Mouse (Mus musculus) forebrain, embryonic 10.5 days (tissue): ENCODE measurements around the gene Trcg1. TPM values are rescaled to one million over a fixed set of nuclear protein-coding genes. Genes with fewer than 3 reads are reported as not detected.

ENCODE experiments used
- DNase-seq: peaks from one replicate; pipeline ENCODE4 v3.0.0-alpha.2; 2017; ENCODE audit warnings: low spot score; ENCODE audit errors: extremely low spot score
- H3K27ac ChIP-seq: fragments of 300-500 bp; sonication (generic); 2 replicates; pipeline ENCODE4 v1.5.1; 2016; ENCODE audit warnings: mild to moderate bottlenecking
- H3K27me3 ChIP-seq: fragments of 300-500 bp; sonication (generic); 2 replicates; pipeline ENCODE4 v1.6.1; 2016; ENCODE audit warnings: mild to moderate bottlenecking; ENCODE audit not compliant: poor library complexity, severe bottlenecking
- H3K36me3 ChIP-seq: fragments of 300-500 bp; sonication (generic); replicated peaks from 2 replicates; pipeline ENCODE4 v1.6.1; 2016; ENCODE audit warnings: mild to moderate bottlenecking, moderate library complexity
- H3K4me1 ChIP-seq: fragments of 300-500 bp; sonication (generic); 2 replicates; pipeline ENCODE4 v1.6.1; 2016
- H3K4me3 ChIP-seq: fragments of 300-500 bp; sonication (generic); 2 replicates; pipeline ENCODE4 v1.5.1; 2016; ENCODE audit warnings: mild to moderate bottlenecking, moderate library complexity
- H3K9me3 ChIP-seq: fragments of 300-500 bp; sonication (generic); 2 replicates; pipeline ENCODE4 v1.6.1; 2016; ENCODE audit warnings: mild to moderate bottlenecking, moderate library complexity
- WGBS: fragments of 180-500 bp; shearing (Covaris S2); methylation state at CpG from one replicate; pipeline ENCODE4 v1.1.7; 2016; 5-methylcytosine and 5-hydroxymethylcytosine counted together
- polyA plus RNA-seq: library from polyadenylated mRNA; unstranded; fragments of >200 nt; fragmentation: Nextera tagmentation; extraction: Ambion mirVana; gene quantifications from 2 replicates; pipeline ENCODE4 v1.2.1, GENCODE M21; 2016

Gene Trcg1
- polyA plus RNA-seq, 1 experiment from 2014 or later = 0.05 TPM

DNA sequence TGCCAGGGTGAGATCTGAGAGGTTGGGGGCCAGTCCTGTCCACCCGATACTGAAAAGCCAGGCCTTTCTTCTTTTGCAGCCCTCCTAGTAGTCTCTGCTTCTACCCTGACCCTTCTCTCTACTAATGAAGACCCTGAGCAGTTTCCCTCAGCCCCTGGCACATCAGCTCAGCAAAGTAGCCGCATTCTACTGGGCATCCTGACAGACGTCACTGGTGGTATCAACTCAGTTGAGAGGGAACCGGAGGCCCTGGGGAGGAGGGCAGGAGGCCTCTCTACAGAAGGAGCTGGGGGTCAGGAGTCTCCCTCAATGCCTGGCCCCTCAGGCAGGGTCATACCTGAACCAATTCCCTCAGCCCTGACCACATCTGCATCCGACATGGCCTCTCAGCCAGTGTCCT is 4.8 kb downstream of the Trcg1 start:
- WGBS = 87% methylated on average over 5 of the region's 5 CpGs
- Histone ChIP-seq H3K36me3 (no peaks in the 10 kb centered on the region), H3K4me1 (0 out of 2 replicates have a peak, but pooled peaks cover 5% of the 10 kb centered on the region), H3K27ac (no peak overlapping the region), H3K27me3 (no peaks in the 10 kb centered on the region), H3K9me3 (no peaks in the 10 kb centered on the region), H3K4me3 (no peak overlapping the region)
- DNase-seq = no peak

DNA sequence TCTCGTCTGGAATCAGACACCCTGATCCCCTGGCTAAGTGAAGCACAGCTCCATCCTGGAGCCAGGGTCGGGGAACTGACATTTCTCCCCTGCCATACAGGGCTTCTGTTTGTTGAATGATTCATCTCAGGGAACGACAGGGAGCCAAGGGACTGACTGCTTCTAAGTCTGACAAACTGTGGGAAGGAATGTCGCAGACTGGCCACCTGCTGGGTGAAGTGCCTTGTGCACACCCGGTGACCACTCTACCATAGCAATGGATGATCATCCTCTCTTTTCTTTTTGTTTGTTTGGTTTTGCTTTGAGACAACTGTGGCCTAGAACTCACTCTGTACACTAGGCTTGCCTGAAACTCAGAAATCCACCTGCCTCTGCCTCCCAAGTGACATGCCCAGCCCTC is 6.6 kb downstream of the Trcg1 start:
- no peaks in the 10 kb centered on the region for H3K36me3 ChIP-seq
- no peaks in the 10 kb centered on the region for H3K27me3 ChIP-seq
- H3K4me1 ChIP-seq = 0 out of 2 replicates have a peak, but pooled peaks cover 5% of the 10 kb centered on the region
- H3K4me3 ChIP-seq = no peak overlapping the region
- no peak for DNase-seq
- WGBS = 55% methylated on average over 5 of the region's 5 CpGs
- no peaks in the 10 kb centered on the region for H3K9me3 ChIP-seq
- H3K27ac ChIP-seq = no peak overlapping the region

DNA sequence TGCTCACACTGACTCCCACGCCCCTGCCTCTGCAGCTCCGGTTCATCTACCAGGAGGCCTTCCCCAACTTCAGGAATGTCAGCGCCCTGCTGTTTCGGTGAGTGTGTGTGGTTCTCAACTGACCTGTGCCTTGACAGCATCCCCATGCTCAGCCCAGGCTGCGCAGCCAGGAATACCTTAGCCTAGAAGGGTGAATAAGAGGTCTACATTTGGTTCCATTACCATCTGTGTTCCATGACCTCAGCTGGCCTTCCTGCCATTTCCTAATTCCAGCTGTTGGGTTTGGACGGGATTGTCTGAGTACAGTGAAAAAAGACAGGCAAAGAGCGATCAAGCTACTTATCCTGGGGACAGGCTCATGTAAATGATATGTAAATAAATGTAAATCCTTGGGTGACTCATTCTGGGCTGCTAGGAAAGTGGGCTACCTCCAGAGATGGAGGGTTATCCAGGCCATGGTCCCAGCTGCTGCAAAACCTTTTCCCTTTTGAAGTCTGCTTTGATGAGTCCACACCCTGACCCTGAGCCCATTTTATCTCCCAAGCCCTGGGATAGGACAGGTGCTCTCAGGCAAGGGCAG is 7.8 kb downstream of the Trcg1 start:
- H3K36me3 ChIP-seq = no peaks in the 10 kb centered on the region
- no peak for DNase-seq
- H3K9me3 ChIP-seq = no peaks in the 10 kb centered on the region
- WGBS = 30% methylated on average over 7 of the region's 7 CpGs
- no peak overlapping the region for H3K27ac ChIP-seq
- H3K27me3 ChIP-seq = no peaks in the 10 kb centered on the region
- 0 out of 2 replicates have a peak, but pooled peaks cover 4% of the 10 kb centered on the region for H3K4me1 ChIP-seq
- H3K4me3 ChIP-seq = no peak overlapping the region

DNA sequence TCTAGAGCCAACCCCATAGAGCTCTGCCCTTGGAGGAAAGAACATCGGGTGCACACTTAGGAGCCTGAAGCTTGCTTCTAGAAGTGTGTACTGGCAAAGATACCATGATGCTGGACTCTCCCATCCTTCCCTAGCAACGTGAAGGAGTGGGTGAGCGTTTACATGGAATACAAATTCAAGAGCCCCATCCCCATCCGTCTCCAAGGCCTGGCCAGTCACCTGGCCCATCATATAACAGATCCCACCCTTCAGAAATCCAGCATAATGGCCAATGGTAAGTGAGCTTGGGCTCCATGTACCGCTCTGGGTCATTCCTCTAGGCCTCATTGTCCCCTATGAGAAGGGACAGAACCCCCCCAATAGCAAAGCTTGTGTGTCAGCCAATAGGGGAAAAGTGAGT is 10.1 kb downstream of the Trcg1 start:
- H3K36me3 ChIP-seq = peaks cover 11% of the 10 kb centered on the region
- no peak for DNase-seq
- no peaks in the 10 kb centered on the region for H3K4me1 ChIP-seq
- H3K27me3 ChIP-seq = no peaks in the 10 kb centered on the region
- H3K4me3 ChIP-seq = no peak overlapping the region
- no peak overlapping the region for H3K27ac ChIP-seq
- WGBS = 91% methylated on average over 5 of the region's 5 CpGs
- no peaks in the 10 kb centered on the region for H3K9me3 ChIP-seq

DNA sequence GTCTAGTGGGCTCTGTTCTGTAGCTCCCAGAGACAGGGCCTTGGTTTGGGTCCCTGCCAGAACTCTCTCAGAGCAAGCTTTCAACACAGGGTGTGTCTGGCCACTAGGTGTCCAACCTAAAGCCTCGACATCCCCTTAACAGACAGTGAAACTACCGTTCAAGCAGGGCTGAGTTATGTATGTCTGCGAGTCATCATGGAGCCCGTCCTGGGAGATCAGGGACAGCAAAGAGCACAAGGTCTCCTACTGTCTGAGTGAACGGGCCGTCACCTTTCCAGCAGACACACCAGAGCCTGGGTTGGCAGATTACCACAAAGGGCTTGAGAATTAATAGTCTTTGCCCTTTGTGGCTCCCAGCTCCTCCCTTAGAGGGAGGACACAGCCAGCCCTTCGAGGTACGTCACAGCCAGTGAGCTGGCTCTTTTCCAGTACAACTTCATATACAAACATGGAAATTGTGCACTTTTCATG is 10.9 kb downstream of the Trcg1 start:
- no peak overlapping the region for H3K27ac ChIP-seq
- DNase-seq = no peak
- no peaks in the 10 kb centered on the region for H3K27me3 ChIP-seq
- WGBS = 77% methylated on average over 8 of the region's 8 CpGs
- H3K36me3 ChIP-seq = peaks cover 19% of the 10 kb centered on the region
- H3K4me3 ChIP-seq = no peak overlapping the region
- 0 out of 2 replicates have a peak, but pooled peaks cover 3% of the 10 kb centered on the region for H3K4me1 ChIP-seq
- H3K9me3 ChIP-seq = no peaks in the 10 kb centered on the region

DNA sequence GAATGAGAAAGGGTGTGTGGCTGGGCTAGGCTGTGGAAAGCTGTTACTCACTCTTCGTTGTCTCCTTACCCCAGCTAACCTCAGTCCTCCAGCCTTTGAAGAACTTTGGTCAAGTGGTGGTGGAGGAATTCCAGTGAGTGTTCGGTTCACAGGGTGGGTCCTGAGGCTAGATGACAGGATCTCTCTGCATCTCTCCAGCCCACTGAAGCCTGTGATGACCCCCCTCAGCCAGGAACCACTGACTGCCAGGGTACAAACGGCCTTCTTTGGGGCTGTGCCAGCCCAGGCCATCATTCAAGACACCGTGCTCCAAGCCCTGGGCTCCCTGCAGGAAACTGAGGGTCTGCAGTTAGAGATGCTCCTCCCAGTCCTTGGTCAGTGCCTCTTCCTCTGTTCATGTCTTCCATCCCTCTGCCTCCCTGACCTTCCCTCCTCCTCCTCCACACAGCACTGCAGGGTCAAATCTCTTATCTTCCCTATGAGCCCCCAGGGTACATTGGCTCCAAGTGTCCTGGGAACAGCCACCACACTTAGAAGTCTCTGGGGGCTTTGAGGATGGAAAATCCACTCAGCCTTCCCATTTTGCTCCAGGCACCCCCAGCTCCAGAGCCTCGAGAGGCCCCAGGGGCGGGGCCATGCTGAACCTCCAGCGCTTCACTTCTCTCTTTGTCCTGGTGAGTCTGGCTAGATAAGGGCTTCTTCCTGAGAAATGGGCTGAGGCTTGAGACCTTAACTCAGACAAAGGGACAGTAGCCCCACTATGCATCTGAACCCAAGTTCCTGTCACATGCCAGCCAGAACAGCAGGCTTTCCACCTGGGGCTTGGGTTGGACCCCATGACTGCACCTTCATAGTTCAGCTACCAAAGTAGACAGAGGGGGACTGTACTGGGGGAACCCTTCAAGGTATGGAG is 11.9 kb downstream of the Trcg1 start:
- 0 out of 2 replicates have a peak, but pooled peaks cover 3% of the 10 kb centered on the region for H3K4me1 ChIP-seq
- no peaks in the 10 kb centered on the region for H3K9me3 ChIP-seq
- no peak overlapping the region for H3K27ac ChIP-seq
- no peak overlapping the region for H3K4me3 ChIP-seq
- no peaks in the 10 kb centered on the region for H3K27me3 ChIP-seq
- 83% methylated on average over 7 of the region's 7 CpGs for WGBS
- peaks cover 29% of the 10 kb centered on the region for H3K36me3 ChIP-seq
- no peak for DNase-seq

DNA sequence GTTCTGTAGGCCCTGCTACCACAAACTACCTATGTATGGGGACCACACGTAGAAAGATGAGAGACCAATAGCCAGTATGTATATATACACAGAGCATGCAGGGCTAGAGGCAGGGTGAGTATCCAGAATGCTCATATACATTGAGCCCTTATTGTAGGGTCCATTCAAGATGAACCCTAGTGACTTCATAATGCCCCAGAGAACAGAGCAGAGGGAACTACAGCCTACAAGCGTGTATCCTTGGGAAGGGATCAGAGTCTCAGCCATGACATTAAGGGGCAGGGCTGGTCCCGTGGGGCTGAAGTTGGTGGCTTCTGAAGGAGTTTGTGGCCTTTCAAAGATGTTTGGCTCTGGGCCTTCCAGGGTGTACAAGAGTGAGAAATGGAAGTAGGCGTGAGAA is 13.7 kb downstream of the Trcg1 start:
- H3K4me3 ChIP-seq = no peak overlapping the region
- H3K36me3 ChIP-seq = peaks cover 46% of the 10 kb centered on the region
- no peaks in the 10 kb centered on the region for H3K27me3 ChIP-seq
- H3K4me1 ChIP-seq = peaks cover 3% of the 10 kb centered on the region; the same call in 1 of the 2 replicates
- WGBS = 92% methylated on average over 4 of the region's 4 CpGs
- no peak for DNase-seq
- H3K27ac ChIP-seq = no peak overlapping the region
- no peaks in the 10 kb centered on the region for H3K9me3 ChIP-seq

DNA sequence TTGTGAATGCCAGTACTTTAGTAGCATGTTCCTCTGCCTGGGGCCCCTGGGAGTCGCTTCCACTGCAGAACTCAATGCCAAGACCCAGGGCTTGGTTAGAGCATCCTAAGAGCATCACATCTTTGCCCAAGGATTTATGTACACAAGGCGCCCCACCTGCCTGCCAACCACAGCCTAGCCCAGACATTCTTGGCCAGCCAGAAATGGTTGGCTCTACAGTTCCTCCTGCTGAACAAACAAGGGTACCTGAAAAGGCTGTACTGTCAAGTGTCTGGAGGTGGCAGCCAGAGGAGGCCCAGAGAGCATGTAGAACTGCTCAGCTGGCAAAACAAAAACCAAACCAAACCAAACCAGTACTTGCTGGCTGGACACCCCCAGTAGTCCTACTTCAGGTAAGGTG is 14.8 kb downstream of the Trcg1 start:
- H3K27me3 ChIP-seq = no peaks in the 10 kb centered on the region
- no peak overlapping the region for H3K4me3 ChIP-seq
- 97% methylated on average over 2 of the region's 2 CpGs for WGBS
- no peak overlapping the region for H3K27ac ChIP-seq
- H3K4me1 ChIP-seq = peaks cover 3% of the 10 kb centered on the region; the same call in 1 of the 2 replicates
- DNase-seq = no peak
- no peaks in the 10 kb centered on the region for H3K9me3 ChIP-seq
- H3K36me3 ChIP-seq = peaks cover 58% of the 10 kb centered on the region

DNA sequence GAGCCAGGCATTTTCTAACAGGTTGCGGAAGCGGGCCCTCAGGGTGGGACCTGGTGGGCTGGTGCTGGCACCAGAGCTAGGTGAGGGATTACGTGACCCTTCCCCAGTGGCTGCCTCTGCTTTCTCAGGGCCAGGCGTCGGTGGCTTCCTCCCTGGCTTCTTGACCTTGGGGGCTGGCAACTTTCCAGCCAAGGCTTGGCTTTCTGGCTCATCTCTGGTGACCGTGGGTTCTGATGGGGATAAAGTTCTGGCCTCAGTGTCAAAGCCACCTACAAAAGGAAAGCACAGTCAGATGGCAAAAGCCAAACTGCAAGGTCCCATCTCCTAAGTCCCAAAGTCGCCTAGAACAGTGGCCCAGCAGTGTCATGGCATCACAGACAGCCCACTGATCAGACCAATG is 17.7 kb downstream of the Trcg1 start:
- peaks cover 6% of the 10 kb centered on the region; the same call in 1 of the 2 replicates for H3K4me1 ChIP-seq
- H3K27ac ChIP-seq = no peak overlapping the region
- H3K4me3 ChIP-seq = no peak overlapping the region
- DNase-seq = no peak
- 88% methylated on average over 7 of the region's 7 CpGs for WGBS
- no peaks in the 10 kb centered on the region for H3K27me3 ChIP-seq
- H3K36me3 ChIP-seq = peaks cover 86% of the 10 kb centered on the region
- no peaks in the 10 kb centered on the region for H3K9me3 ChIP-seq

DNA sequence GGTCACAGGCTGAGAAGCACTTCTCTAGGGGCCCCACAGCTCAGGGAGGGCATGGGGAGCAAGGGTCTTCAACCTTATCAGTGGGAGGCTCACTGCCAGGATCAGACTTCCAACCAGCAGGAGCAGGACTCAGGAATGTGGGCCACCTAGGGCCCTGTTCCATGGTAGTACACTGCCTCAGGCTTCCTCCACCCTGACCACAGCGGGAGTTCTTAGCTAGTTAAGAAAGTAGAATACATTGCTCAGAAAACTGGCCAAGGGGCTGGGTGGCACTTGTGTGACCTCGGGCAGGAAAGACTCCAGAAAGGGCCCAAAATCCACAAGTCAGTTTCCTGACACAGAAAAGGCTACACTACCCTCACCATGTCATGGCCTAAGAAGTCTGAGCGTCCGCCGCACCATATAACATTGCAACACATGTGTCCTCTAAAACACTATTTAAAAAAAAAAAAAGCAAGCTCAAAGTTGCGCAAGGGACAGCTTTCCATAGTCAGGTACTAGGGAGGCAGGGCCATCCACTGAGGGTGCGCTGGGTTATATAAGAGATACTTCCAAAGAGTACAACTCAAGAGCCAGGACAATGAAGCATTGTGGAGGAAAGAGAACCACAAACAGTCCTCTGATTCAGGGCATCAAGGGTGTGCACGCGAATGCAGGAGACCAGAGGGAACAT is 18.6 kb downstream of the Trcg1 start:
- Histone ChIP-seq H3K4me1 (peaks cover 7% of the 10 kb centered on the region), H3K36me3 (peaks cover 86% of the 10 kb centered on the region), H3K4me3 (no peak overlapping the region), H3K27me3 (0 out of 2 replicates have a peak, but pooled peaks cover under 1% of the 10 kb centered on the region), H3K27ac (no peak overlapping the region), H3K9me3 (no peaks in the 10 kb centered on the region)
- DNase-seq = no peak
- 84% methylated on average over 9 of the region's 9 CpGs for WGBS

DNA sequence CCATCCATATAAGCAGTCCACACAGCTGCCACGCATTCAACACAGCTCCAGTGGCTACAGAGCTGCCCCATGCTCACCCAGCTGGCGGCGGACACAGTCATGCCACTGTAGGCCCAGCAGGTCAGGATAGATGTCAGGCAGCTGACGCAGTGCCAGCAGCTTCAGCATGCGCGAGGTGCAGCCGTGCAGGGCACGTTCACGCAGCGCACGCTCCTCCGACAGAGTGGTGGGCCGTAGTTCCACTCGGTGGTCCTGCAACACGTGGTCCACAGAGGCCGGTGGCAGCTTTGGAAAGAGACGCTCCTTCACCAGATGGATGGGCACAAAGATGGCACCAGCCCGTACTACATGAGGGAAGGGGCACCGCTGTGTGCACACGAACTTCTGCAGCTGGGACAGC is 20.0 kb downstream of the Trcg1 start:
- Histone ChIP-seq H3K4me3 (no peak overlapping the region), H3K27ac (no peak overlapping the region), H3K9me3 (no peaks in the 10 kb centered on the region), H3K4me1 (peaks cover 21% of the 10 kb centered on the region), H3K36me3 (peaks cover 77% of the 10 kb centered on the region), H3K27me3 (peaks cover 12% of the 10 kb centered on the region)
- WGBS = 96% methylated on average over 20 of the region's 20 CpGs
- DNase-seq = no peak

DNA sequence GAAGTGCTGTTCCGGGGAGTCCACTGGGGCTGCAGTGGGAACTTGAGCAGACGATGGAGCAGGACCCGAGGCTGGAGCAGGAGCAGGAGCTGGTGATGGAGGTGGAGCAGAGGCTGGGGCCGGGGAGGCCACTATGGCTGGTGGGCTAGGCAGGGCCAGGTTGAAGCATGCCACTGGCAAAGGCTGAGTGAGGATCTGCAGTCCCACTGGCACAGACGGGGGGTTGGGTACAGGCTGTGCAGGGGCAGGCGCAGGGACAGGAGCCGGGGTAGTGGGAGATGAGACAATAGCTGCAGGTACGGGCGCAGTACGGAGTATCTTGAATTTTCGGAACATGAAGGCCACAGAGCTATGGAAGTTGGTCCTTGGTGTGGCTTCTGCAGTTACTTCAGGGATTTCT is 20.5 kb downstream of the Trcg1 start:
- no peak overlapping the region for H3K27ac ChIP-seq
- H3K27me3 ChIP-seq = peaks cover 12% of the 10 kb centered on the region
- DNase-seq = no peak
- peaks cover 24% of the 10 kb centered on the region for H3K4me1 ChIP-seq
- no peak overlapping the region for H3K4me3 ChIP-seq
- no peaks in the 10 kb centered on the region for H3K9me3 ChIP-seq
- peaks cover 71% of the 10 kb centered on the region for H3K36me3 ChIP-seq
- 95% methylated on average over 11 of the region's 11 CpGs for WGBS
